Mouse (Mus musculus) embryonic fibroblast, embryonic 13.5 days (primary cell): ENCODE measurements around the gene Arl5c.

Experiments used
- CTCF ChIP-seq: IDR thresholded peaks from 2 replicates; pipeline ENCODE4 v1.5.1; 2011; ENCODE audit warnings: mild to moderate bottlenecking, control low read depth, low read length, moderate library complexity, borderline replicate concordance; ENCODE audit not compliant: insufficient read depth
- POLR2A ChIP-seq: IDR thresholded peaks from 2 replicates; pipeline ENCODE4 v1.6.1; 2011; ENCODE audit warnings: low read depth, mild to moderate bottlenecking, control low read depth, low read length, moderate library complexity

DNA sequence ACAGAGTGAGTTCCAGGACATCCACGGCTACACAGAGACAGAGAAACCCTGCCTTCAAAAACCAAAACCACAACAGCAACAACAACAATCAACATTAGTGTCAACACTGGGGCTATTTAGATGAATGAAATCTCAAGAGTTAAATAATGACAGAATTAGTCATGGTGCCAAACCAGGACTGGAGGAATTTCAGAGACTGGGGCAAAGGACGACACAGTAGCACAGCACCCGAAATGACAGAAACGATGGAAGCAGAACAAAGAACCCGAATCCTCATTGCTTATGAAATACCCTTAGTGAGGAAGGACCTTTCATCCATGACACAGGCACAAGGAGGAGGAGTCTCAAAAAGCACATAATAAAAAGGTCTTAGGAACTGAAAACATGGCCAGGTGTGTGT is 21.8 kb downstream of the Arl5c start:
- TF ChIP-seq POLR2A (no peak), CTCF (no peak)
